Comparison of ENCODE assay signal across 9 mouse cellular contexts in the genomic region with DNA sequence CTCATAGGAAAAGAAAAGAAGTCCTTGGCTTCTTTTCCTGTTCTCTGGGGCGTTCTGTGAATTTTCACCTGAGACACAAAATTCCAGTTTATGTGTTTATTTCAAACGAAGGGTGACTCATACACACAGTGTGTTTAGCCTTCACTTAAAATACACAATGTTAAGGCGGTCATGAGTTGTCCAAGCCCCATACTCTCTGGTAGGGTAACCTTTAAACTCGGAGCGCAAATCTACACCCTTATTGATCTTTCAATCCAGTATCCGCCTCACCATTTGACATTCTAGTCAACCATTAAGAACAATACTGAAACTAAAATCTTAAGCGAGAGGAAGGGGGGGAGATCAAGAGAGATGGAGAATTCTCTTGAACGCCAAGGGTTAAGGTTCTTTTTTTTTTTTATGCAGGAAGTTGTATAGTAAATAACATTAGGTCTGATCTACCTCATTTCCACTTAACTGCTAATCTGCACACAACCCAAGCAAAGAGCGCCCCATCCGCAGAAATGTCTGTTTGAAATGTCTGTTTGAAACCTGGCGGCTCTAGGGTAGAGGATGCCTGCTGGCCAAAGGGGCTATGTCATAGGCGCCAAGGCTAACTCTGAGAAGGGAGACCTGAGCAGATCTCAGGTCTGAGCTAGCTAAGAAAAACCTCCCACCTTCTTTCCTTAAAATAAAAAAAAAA. TPM values are rescaled to one million over a fixed set of nuclear protein-coding genes. Genes with fewer than 3 reads are reported as not detected.
DNase-seq lines count a peak whose midpoint lies in the region; ATAC-seq and TF ChIP-seq lines count a peak whose summit lies in the region.
"Had no signal": no experiment of that assay in that cellular context is flagged by ENCODE, and none has a peak within 500 bp of the region (broad histone marks: within the 10 kb centered on the region; RNA-seq: fewer than 3 reads in every experiment).

No protein-coding gene starts in this region.

- WGBS in heart, postnatal 0 days, result 58% methylated on average over 12 of the region's 12 CpGs

- peaks cover 93% of the 10 kb centered on the region for H3K27me3 ChIP-seq in heart, postnatal 0 days (ENCODE audit: control insufficient read depth, insufficient read depth, low read length)

- intact Hi-C loops in heart, postnatal 36 days (cut with DNase I), result loop anchor here (5.0 to 10.0 kb wide), 2 partner anchors 329 to 499 kb away; a partner anchor contains a TSS

- no peak for ATAC-seq in heart, postnatal 0 days (ENCODE audit: insufficient read depth, low read depth)
- peak; percentile 44 for ATAC-seq in inflammation-experienced regulatory T-cells, adult 6 months
- no peak for ATAC-seq in cerebellum, adult (ENCODE audit: insufficient number of reproducible peaks, low FRiP score, low TSS enrichment)
- ATAC-seq: forebrain, postnatal 0 days had no signal

- no peaks in the 10 kb centered on the region for H3K9me3 ChIP-seq in heart, postnatal 0 days (replicated peaks; ENCODE audit: control insufficient read depth, low read length)

- H3K27ac ChIP-seq in heart, postnatal 0 days (ENCODE audit: low read depth), result no peak overlapping the region

- TF ChIP-seq CTCF in heart, postnatal 0 days (IDR thresholded peaks at IDR 0.05; ENCODE audit: low read depth), result no peak

- H3K4me1 ChIP-seq in heart, postnatal 0 days (ENCODE audit: control insufficient read depth, insufficient read depth), result peaks cover 3% of the 10 kb centered on the region; the same call in 1 of the 2 replicates

- peak overlapping the region; percentile 99; the same call in 1 of the 2 replicates for H3K4me2 ChIP-seq in heart, postnatal 0 days (ENCODE audit: low read depth, low read length)

- no peak for DNase-seq in heart, postnatal 0 days (ENCODE audit: low spot score)
- no peak for DNase-seq in heart, postnatal 36 days
- peak; percentile 40 for DNase-seq in embryo, embryonic 10.5 days (ENCODE audit: low spot score)
- DNase-seq in natural killer cell, adult 2 months (ENCODE audit: low spot score in 2 of 2), result peak; percentile 27 to 46
- no peak for DNase-seq in right cerebral cortex, postnatal 4 days
- DNase-seq in cerebellum, postnatal 36 days, result no peak

- H3K9ac ChIP-seq in heart, postnatal 0 days (replicated peaks; ENCODE audit: low read depth, low read length), result no peak overlapping the region
- H3K9ac ChIP-seq: forebrain, postnatal 0 days had no signal

- TF ChIP-seq EP300 in heart, postnatal 0 days (IDR thresholded peaks at IDR 0.05; ENCODE audit: low read depth), result no peak

- H3K36me3 ChIP-seq in heart, postnatal 0 days (replicated peaks; ENCODE audit: control insufficient read depth, insufficient read depth, low read length), result no peaks in the 10 kb centered on the region

- peak overlapping the region; percentile 74; the same call in 1 of the 2 replicates for H3K4me3 ChIP-seq in heart, postnatal 0 days (ENCODE audit: low read depth, low read length)

RNA-seq across cellular contexts. Expression of a gene that starts 5.2 kb away (rescaled TPM):
- total RNA-seq in heart, postnatal 0 days (2014; rRNA removed; ENCODE audit: low replicate concordance), result not detected in 2 replicates
- polyA plus RNA-seq in heart, postnatal 0 days (2015; fragmentation: Nextera tagmentation; extraction: Ambion mirVana), result not detected in 2 replicates
- total RNA-seq in heart, postnatal 36 days (2021), result not detected
- not detected for polyA plus RNA-seq in inflammation-experienced regulatory T-cells, adult 6 months (2017; shearing (Covaris generic))
- total RNA-seq: forebrain, postnatal 0 days had no signal
- polyA plus RNA-seq: forebrain, postnatal 0 days had no signal

RNA-seq across cellular contexts. Expression of a gene that starts 13.5 kb away (rescaled TPM):
- total RNA-seq in heart, postnatal 0 days (2014; rRNA removed; ENCODE audit: low replicate concordance), result not detected in 2 replicates
- polyA plus RNA-seq in heart, postnatal 0 days (2015; fragmentation: Nextera tagmentation; extraction: Ambion mirVana), result not detected in 2 replicates
- not detected for total RNA-seq in heart, postnatal 36 days (2021)
- polyA plus RNA-seq in inflammation-experienced regulatory T-cells, adult 6 months (2017; shearing (Covaris generic)), result 1 to 10 TPM in 2 of 3 experiments, not detected in 1; 1.5 to 1.6 TPM
- total RNA-seq: forebrain, postnatal 0 days had no signal
- polyA plus RNA-seq: forebrain, postnatal 0 days had no signal

RNA-seq across cellular contexts. Expression of a gene that starts 14.0 kb away (rescaled TPM):
- 0.89 TPM in 1 of 2 replicates, not detected in the other for total RNA-seq in heart, postnatal 0 days (2014; rRNA removed; ENCODE audit: low replicate concordance)
- 0.83 and 0.93 TPM in 2 replicates for polyA plus RNA-seq in heart, postnatal 0 days (2015; fragmentation: Nextera tagmentation; extraction: Ambion mirVana)
- total RNA-seq in heart, postnatal 36 days (2021), result 1 to 10 TPM in 1 of 2 experiments, under 1 TPM in 1; 0.47 to 2.2 TPM
- 100 to 1,000 TPM; 131 to 148 (median 135) TPM for polyA plus RNA-seq in inflammation-experienced regulatory T-cells, adult 6 months (2017; shearing (Covaris generic))

Comparison
In these comparisons a context has a peak if more than half of its experiments do, and no peak if none do; other contexts are left out.
1. DNase-seq: peak in embryo, embryonic 10.5 days (single experiment) and natural killer cell, adult 2 months (2 of 2); none in heart, postnatal 0 days (single experiment), heart, postnatal 36 days (0 of 2), right cerebral cortex, postnatal 4 days (single experiment) and cerebellum, postnatal 36 days (0 of 2).